Mouse (Mus musculus) olfactory bulb, adult 2 months (tissue): ENCODE results near the gene Fntb. TPM values are rescaled to one million over a fixed set of nuclear protein-coding genes. Genes with fewer than 3 reads are reported as not detected.
"Not testable (repeated sequence)": the region's sequence is repeated elsewhere in the genome, so short reads cannot be mapped to it uniquely, and the experiment has no call there.

Experiments
- H3K27ac ChIP-seq: fragments of 200-500 bp; 2 replicates; pipeline ENCODE4 v1.5.1; 2012; ENCODE audit warnings: low read depth, low read length; ENCODE audit not compliant: insufficient read depth
- H3K4me1 ChIP-seq: fragments of 200-500 bp; 2 replicates; pipeline ENCODE4 v1.6.1; 2012; ENCODE audit warnings: low read length; ENCODE audit not compliant: control insufficient read depth, insufficient read depth
- H3K4me3 ChIP-seq: fragments of 200-500 bp; 2 replicates; pipeline ENCODE4 v1.5.1; 2012; ENCODE audit warnings: mild to moderate bottlenecking, low read depth, low read length, moderate library complexity; ENCODE audit not compliant: insufficient read depth
- CTCF ChIP-seq: fragments of 200-500 bp; IDR thresholded peaks from 2 replicates; pipeline ENCODE4 v1.5.1; 2012; ENCODE audit warnings: low read depth, mild to moderate bottlenecking, low read length, moderate library complexity; ENCODE audit not compliant: insufficient read depth
- POLR2A ChIP-seq: fragments of 200-500 bp; IDR thresholded peaks from 2 replicates; pipeline ENCODE4 v1.6.1; 2012; ENCODE audit warnings: mild to moderate bottlenecking, low read depth, low read length, moderate library complexity; ENCODE audit not compliant: insufficient read depth
- WGBS: fragments of 180-500 bp; shearing (Covaris S2); methylation state at CpG from one replicate; pipeline ENCODE4 v1.1.7; 2018; 5-methylcytosine and 5-hydroxymethylcytosine counted together
- polyA plus RNA-seq: library from polyadenylated mRNA; stranded (reverse); fragments of >200 nt; gene quantifications from 2 replicates; pipeline ENCODE4 v1.2.4, GENCODE M21; 2012; ENCODE audit warnings: low replicate concordance; ENCODE audit not compliant: missing spikeins, insufficient read depth, insufficient read length

Fntb gene
- polyA plus RNA-seq, 1 experiment = not detected

- Histone ChIP-seq H3K4me1 (peaks cover 5% of the 10 kb centered on the region; the same call in 1 of the 2 replicates), H3K4me3 (no peak overlapping the region), H3K27ac (no peak overlapping the region)
- 24% methylated on average over 8 of the region's 8 CpGs for WGBS
- TF ChIP-seq POLR2A (no peak), CTCF (no peak)
These were observed 25.2 kb downstream of the Fntb start for GRCm38 (mm10) chr12:76790446-76791084.

- H3K4me3 ChIP-seq, H3K4me1 ChIP-seq: not testable (repeated sequence)
- 64% methylated on average over 14 of the region's 14 CpGs for WGBS
These were observed 27.2 kb downstream of the Fntb start for GRCm38 (mm10) chr12:76792540-76792939.

DNA sequence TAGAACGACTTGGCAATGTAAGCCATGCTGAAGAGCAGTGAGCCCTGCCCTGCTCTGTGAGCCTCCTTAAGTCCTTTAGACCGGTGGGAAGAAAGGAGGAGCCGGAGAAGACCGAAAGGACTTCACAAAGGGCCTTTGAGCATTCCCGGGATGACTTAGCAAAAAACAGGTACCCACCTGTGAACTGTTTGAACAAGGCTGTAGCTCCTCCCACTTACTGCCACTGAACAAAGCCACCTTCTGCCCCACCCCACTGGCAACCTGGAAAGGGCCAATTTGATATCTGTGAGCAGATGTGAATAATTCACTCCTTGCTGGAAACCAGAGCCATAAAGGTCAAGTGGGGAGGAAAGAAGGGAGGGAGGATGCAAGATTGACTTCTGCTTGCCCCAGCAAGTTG, 30.0 kb downstream of the Fntb start, which contains the start of gene Gpx2:
TSS of gene Gpx2 (minus strand) at position 205 of the 400 bp plus-strand sequence.
- H3K27ac ChIP-seq = no peak within 1 kb of the TSS
- WGBS = 75% methylated on average over 5 of the region's 5 CpGs

More at GRCm38 (mm10) chr12:76792540-76792939, 27.2 kb downstream of the Fntb start:
- H3K27ac ChIP-seq = not testable (repeated sequence)

DNA sequence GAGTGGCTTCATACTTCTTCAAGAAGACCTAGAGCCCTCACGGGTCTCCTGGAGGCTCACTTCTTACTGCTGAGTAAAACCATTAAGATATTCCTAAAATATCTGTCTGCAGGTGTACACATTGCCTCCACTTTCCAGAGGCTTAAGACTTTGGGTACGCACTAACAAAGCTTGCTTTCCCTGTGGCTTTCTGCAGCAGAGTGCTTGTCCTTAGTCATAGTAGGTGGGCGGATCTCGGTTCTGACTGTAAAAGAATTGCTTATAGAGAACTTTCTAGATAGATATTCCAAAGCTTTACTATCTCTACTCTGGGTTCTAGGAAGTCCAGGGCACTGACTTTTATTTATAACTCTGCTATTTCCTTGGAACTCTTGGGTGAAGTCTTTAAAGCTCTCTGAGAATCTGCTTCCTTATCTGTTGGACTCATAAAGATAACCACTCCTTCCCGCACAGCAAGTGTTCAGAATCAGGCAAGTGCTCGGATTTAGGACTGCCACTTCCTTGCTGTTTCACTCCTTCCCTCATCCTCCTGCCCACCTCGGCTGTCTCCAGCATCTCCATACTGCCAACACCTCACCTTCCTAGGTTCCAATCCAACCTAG, 31.6 kb downstream of the Fntb start:
- H3K27ac ChIP-seq = no peak overlapping the region
- H3K4me1 ChIP-seq = peaks cover 3% of the 10 kb centered on the region; the same call in 1 of the 2 replicates
- TF ChIP-seq POLR2A (no peak), CTCF (no peak)
- WGBS = 55% methylated on average over 7 of the region's 7 CpGs
- no peak overlapping the region for H3K4me3 ChIP-seq

More for the DNA sequence above, 30.0 kb downstream of the Fntb start, which contains the start of gene Gpx2:
- H3K4me3 ChIP-seq = no peak within 1 kb of the TSS
- TF ChIP-seq POLR2A = no peak
- TF ChIP-seq CTCF = no peak
- H3K4me1 ChIP-seq = peaks cover 5% of the 10 kb centered on the region

DNA sequence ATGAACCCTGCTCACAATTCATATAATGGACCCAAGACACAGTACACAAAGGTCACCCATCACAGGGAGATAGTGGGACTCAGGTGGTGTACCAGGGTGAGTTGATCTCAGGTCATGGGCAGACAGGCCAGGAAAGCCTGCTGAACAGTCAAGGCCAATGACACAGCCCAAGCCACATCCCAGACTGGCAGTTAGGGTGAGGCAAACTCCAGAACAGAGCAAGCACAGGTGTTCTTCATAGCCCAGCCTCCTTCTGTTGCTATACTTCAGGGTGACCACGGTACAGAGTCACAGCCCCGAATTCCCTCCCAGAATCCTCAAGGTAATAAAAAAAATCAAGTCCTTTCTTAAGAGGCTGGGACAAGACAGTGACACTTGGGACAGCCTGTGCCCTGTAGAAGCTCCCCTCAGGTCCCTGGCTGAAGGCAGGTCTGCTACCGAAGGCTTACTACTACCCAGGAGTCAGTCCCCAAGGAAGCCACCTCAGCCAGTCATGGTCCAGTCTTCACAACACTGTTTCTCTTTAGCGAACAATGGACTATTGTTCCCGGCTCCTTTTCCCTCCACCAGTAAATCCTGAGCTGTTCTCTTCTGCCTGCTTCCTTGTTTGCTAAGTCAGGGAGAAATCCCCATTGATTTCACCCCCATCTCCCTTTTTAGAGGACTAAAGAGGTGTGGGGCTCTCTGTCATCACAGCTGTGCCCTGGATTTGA, 32.8 kb downstream of the Fntb start:
- 64% methylated on average over 5 of the region's 5 CpGs for WGBS
- no peak overlapping the region for H3K4me3 ChIP-seq
- H3K27ac ChIP-seq = no peak overlapping the region
- TF ChIP-seq CTCF (no peak), POLR2A (no peak)
- H3K4me1 ChIP-seq = peaks cover 3% of the 10 kb centered on the region; the same call in 1 of the 2 replicates

- H3K27ac ChIP-seq = no peak overlapping the region
- H3K4me1 ChIP-seq = no peaks in the 10 kb centered on the region; the same call in 1 of the 2 replicates
- TF ChIP-seq POLR2A = no peak
- no peak for TF ChIP-seq CTCF
- WGBS = 87% methylated on average over 10 of the region's 10 CpGs
- no peak overlapping the region for H3K4me3 ChIP-seq
These were observed 37.6 kb downstream of the Fntb start for GRCm38 (mm10) chr12:76803028-76803427.

- H3K4me3 ChIP-seq = no peak overlapping the region
- H3K27ac ChIP-seq = no peak overlapping the region
- TF ChIP-seq CTCF = no peak
- TF ChIP-seq POLR2A = no peak
- WGBS = 53% methylated on average over 7 of the region's 7 CpGs
- H3K4me1 ChIP-seq = no peaks in the 10 kb centered on the region
These were observed 38.4 kb downstream of the Fntb start for GRCm38 (mm10) chr12:76803700-76804252.

DNA sequence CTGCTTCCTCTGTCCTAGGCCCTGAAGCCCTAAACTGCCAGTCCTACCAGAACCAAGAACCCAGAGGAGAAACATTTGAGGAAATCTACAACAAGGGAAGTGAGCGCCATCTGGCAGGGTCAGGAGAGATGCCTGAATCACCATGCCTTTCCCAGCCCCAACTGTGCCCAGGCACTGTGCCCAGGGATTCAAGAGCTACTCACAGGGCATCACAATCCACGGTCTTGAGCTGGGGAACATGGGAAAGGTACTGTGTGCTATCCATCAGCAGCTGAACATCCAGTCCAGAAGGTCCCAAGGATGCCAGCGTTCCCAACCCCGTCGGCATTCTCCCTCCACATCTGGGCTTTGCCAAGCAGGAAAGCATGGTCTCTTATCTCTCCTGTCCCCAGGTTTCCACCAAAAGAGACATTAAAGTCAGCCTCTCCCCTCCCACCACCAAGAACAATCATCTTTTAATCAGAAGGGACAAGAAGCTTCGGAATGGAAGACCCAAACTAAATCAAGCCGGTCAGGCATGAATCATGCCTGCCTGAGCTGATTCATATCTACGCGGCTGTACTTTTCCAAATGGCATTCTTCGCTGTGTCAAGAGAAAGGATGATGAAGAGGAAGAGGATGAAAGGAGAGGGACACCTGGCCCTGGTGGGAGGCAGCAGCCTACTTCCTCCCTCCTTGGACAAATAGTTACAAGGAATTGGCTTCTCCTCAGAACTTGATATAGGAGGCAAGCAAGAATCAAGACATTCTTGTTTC, 39.8 kb downstream of the Fntb start:
- WGBS = 79% methylated on average over 10 of the region's 10 CpGs
- Histone ChIP-seq H3K27ac (no peak overlapping the region), H3K4me1 (no peaks in the 10 kb centered on the region), H3K4me3 (no peak overlapping the region)
- TF ChIP-seq CTCF = no peak
- no peak for TF ChIP-seq POLR2A

DNA sequence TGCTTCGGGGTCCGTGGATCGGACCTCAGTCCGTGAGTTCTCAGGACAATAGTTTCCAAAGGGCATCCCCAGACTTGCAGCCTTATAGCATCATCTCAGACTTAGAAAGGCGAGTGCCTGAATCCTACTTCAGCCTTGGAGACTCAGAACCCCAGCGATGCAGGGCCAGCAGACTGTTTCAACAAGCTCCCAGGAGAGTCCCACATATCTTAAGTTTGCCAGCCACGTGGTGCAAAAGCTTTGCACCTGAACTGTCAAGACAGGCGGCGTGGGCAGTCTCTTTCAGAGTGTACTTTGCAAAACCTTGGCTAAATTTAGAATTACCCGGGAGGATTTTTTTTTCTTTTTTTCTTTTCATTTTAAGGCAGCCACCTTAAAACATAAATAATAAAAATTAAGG, 42.4 kb downstream of the Fntb start:
- H3K4me3 ChIP-seq = no peak overlapping the region
- 79% methylated on average over 10 of the region's 10 CpGs for WGBS
- H3K27ac ChIP-seq = no peak overlapping the region

More for the DNA sequence above, 42.4 kb downstream of the Fntb start:
- H3K4me1 ChIP-seq = no peaks in the 10 kb centered on the region
- TF ChIP-seq CTCF (no peak), POLR2A (no peak)
